Comparison of ENCODE assay signal across 17 mouse cellular contexts in the genomic region with DNA sequence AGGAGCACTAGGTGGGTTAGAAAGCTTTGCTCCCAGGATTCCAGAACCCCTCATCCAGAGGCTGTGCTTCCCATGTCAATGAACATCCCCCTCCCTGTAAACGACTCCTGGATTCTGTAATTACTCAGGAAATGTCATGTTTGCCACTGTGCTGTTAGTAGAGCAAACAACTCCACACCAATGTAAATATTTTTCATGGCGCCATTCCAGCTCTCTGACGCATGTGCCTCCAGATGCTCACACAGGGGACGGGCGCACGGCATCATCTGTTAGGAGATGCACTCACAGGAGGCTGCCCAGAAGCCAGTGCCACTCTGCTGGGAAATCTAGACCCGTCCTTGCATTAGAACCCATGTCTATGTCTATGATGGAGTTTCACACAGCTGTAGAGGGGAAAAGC. TPM values are rescaled to one million over a fixed set of nuclear protein-coding genes. Genes with fewer than 3 reads are reported as not detected.
A peak's percentile ranks its signal among the peaks of the same experiment; 100 is the strongest.
DNase-seq lines count a peak whose midpoint lies in the region; ATAC-seq and TF ChIP-seq lines count a peak whose summit lies in the region.
"Had no signal": no experiment of that assay in that cellular context is flagged by ENCODE, and none has a peak within 500 bp of the region (broad histone marks: within the 10 kb centered on the region; RNA-seq: fewer than 3 reads in every experiment).

No protein-coding gene starts in this region.

- H3K9me3 ChIP-seq in kidney, embryonic 16.5 days (ENCODE audit: low read length), result no peaks in the 10 kb centered on the region
- no peaks in the 10 kb centered on the region for H3K9me3 ChIP-seq in forebrain, postnatal 0 days (ENCODE audit: low read length)
- H3K9me3 ChIP-seq: embryonic facial prominence, embryonic 15.5 days; heart, embryonic 15.5 days; hindbrain, embryonic 15.5 days; kidney, embryonic 15.5 days; liver, embryonic 13.5 days; midbrain, embryonic 10.5 days had no signal

- H3K36me3 ChIP-seq in kidney, embryonic 16.5 days (ENCODE audit: insufficient read depth, low read length), result no peaks in the 10 kb centered on the region
- no peaks in the 10 kb centered on the region for H3K36me3 ChIP-seq in kidney, adult 2 months (ENCODE audit: control insufficient read depth, insufficient read depth, low read length)
- H3K36me3 ChIP-seq in forebrain, postnatal 0 days (ENCODE audit: insufficient read depth), result no peaks in the 10 kb centered on the region
- H3K36me3 ChIP-seq: embryonic facial prominence, embryonic 15.5 days; heart, embryonic 15.5 days; hindbrain, embryonic 15.5 days; kidney, embryonic 15.5 days; liver, embryonic 13.5 days; midbrain, embryonic 10.5 days had no signal

- no peak overlapping the region for H3K27ac ChIP-seq in kidney, embryonic 16.5 days (ENCODE audit: low read length)
- no peak overlapping the region for H3K27ac ChIP-seq in kidney, adult 2 months (ENCODE audit: insufficient read depth, low read depth, low read length)
- H3K27ac ChIP-seq in forebrain, postnatal 0 days (ENCODE audit: low read depth, low read length), result no peak overlapping the region
- H3K27ac ChIP-seq: embryonic facial prominence, embryonic 15.5 days; heart, embryonic 15.5 days; hindbrain, embryonic 15.5 days; kidney, embryonic 15.5 days; liver, embryonic 13.5 days; midbrain, embryonic 10.5 days had no signal

- 0 out of 2 replicates have a peak, but pooled peaks have one; percentile 57 for ATAC-seq in kidney, embryonic 16.5 days (ENCODE audit: low FRiP score, low TSS enrichment)
- no peak for ATAC-seq in forebrain, postnatal 0 days

- TF ChIP-seq CTCF in kidney, adult 2 months (conservative IDR thresholded peaks at IDR 0.05; ENCODE audit: insufficient read depth, insufficient read length, low read depth, low read length), result no peak
- no peak for TF ChIP-seq CTCF in forebrain, postnatal 0 days (IDR thresholded peaks at IDR 0.05; ENCODE audit: low read depth)

- H3K4me1 ChIP-seq in kidney, embryonic 16.5 days (ENCODE audit: insufficient read depth, low read length), result no peaks in the 10 kb centered on the region
- no peaks in the 10 kb centered on the region for H3K4me1 ChIP-seq in kidney, adult 2 months (ENCODE audit: control insufficient read depth, insufficient read depth, low read length)
- H3K4me1 ChIP-seq in forebrain, postnatal 0 days (ENCODE audit: insufficient read depth), result no peaks in the 10 kb centered on the region
- H3K4me1 ChIP-seq: embryonic facial prominence, embryonic 15.5 days; heart, embryonic 15.5 days; kidney, embryonic 15.5 days; liver, embryonic 13.5 days; midbrain, embryonic 10.5 days had no signal

- H3K4me3 ChIP-seq in kidney, embryonic 16.5 days (ENCODE audit: low read length), result no peak overlapping the region
- no peak overlapping the region for H3K4me3 ChIP-seq in kidney, adult 2 months (ENCODE audit: insufficient read depth, low read depth, low read length)
- no peak overlapping the region for H3K4me3 ChIP-seq in forebrain, postnatal 0 days (ENCODE audit: low read depth, low read length)
- H3K4me3 ChIP-seq: embryonic facial prominence, embryonic 15.5 days; heart, embryonic 15.5 days; hindbrain, embryonic 15.5 days; kidney, embryonic 15.5 days; liver, embryonic 13.5 days; midbrain, embryonic 10.5 days had no signal

- 55% methylated on average over 7 of the region's 7 CpGs for WGBS in kidney, embryonic 16.5 days
- WGBS in kidney, adult 2 months, result 54% methylated on average over 7 of the region's 7 CpGs
- 86% methylated on average over 7 of the region's 7 CpGs for WGBS in forebrain, postnatal 0 days

- H3K27me3 ChIP-seq in kidney, embryonic 16.5 days (ENCODE audit: insufficient read depth, low read length), result no peaks in the 10 kb centered on the region
- no peaks in the 10 kb centered on the region for H3K27me3 ChIP-seq in kidney, adult 2 months (replicated peaks; ENCODE audit: control insufficient read depth, insufficient read depth, low read length)
- no peaks in the 10 kb centered on the region for H3K27me3 ChIP-seq in forebrain, postnatal 0 days (ENCODE audit: insufficient read depth, low read length)
- H3K27me3 ChIP-seq: embryonic facial prominence, embryonic 15.5 days; heart, embryonic 15.5 days; hindbrain, embryonic 15.5 days; kidney, embryonic 15.5 days; liver, embryonic 13.5 days had no signal

- TF ChIP-seq POLR2A in kidney, adult 2 months (IDR thresholded peaks at IDR 0.05; ENCODE audit: low read depth, low read length), result no peak

- DNase-seq in kidney, adult 2 months, result no peak
- peak; percentile 43 for DNase-seq in urinary bladder, postnatal 14 days (ENCODE audit: low spot score)
- no peak for DNase-seq in urinary bladder, adult 2 months (ENCODE audit: low spot score)
- DNase-seq in lung, postnatal 14 days, result peak; percentile 31
- no peak for DNase-seq in spleen, postnatal 10 days (ENCODE audit: low spot score in 2 of 2)
- no peak for DNase-seq in forebrain, postnatal 0 days
- DNase-seq: adrenal gland, adult 2 months; cerebellum, adult 18-20 months; gastrocnemius, postnatal 25 days; liver, embryonic 13.5 days; right cerebral cortex, postnatal 4 days had no signal

- H3K4me2 ChIP-seq in kidney, embryonic 16.5 days (replicated peaks; ENCODE audit: low read depth, low read length), result no peak overlapping the region
- H3K4me2 ChIP-seq in forebrain, postnatal 0 days (ENCODE audit: low read depth), result no peak overlapping the region
- H3K4me2 ChIP-seq: embryonic facial prominence, embryonic 15.5 days; heart, embryonic 15.5 days; hindbrain, embryonic 15.5 days; kidney, embryonic 15.5 days; liver, embryonic 13.5 days had no signal

- no peak overlapping the region for H3K9ac ChIP-seq in kidney, embryonic 16.5 days (replicated peaks; ENCODE audit: low read length)
- no peak overlapping the region for H3K9ac ChIP-seq in forebrain, postnatal 0 days
- H3K9ac ChIP-seq: embryonic facial prominence, embryonic 15.5 days; heart, embryonic 15.5 days; hindbrain, embryonic 15.5 days; kidney, embryonic 15.5 days; liver, embryonic 13.5 days had no signal

RNA-seq across cellular contexts. Expression of a gene that starts 51.3 kb away (rescaled TPM):
- polyA plus RNA-seq in kidney, embryonic 16.5 days (2015; fragmentation: Nextera tagmentation; extraction: Ambion mirVana), result 279 and 349 TPM in 2 replicates
- 97.7 and 121 TPM in 2 replicates for polyA plus RNA-seq in kidney, adult 2 months (2012; rRNA removed)
- 323 and 341 TPM in 2 replicates for polyA plus RNA-seq in urinary bladder, adult 2 months (2012; rRNA removed)
- total RNA-seq in forebrain, postnatal 0 days (2014; rRNA removed), result 102 and 154 TPM in 2 replicates
- polyA plus RNA-seq in forebrain, postnatal 0 days (2015; fragmentation: Nextera tagmentation; extraction: Ambion mirVana), result 95.2 and 132 TPM in 2 replicates

Comparison
In these comparisons a context has a peak if more than half of its experiments do, and no peak if none do; other contexts are left out.
1. DNase-seq: peak in urinary bladder, postnatal 14 days (single experiment) and lung, postnatal 14 days (single experiment); none in kidney, adult 2 months (single experiment), urinary bladder, adult 2 months (single experiment), spleen, postnatal 10 days (0 of 2) and forebrain, postnatal 0 days (single experiment).